Mouse (Mus musculus) gastrocnemius, adult 8-10 months (tissue): ENCODE data around the gene Sf1. TPM values are rescaled to one million over a fixed set of nuclear protein-coding genes. Genes with fewer than 3 reads are reported as not detected.
A peak's percentile ranks its signal among the peaks of the same experiment; 100 is the strongest.

ENCODE experiments used
- DNase-seq, 2 experiments: peaks; one replicate each; pipeline ENCODE4 v3.0.0; 2022; ENCODE audit warnings: low spot score in 2 of 2
- total RNA-seq, 4 experiments: library from RNA; stranded (reverse); gene quantifications; 2 replicates each; pipeline ENCODE4 v1.2.4; 2022

Sf1 gene
- total RNA-seq, 4 experiments from 2014 or later = 69.0 to 88.0 (median 73.8) TPM

DNA sequence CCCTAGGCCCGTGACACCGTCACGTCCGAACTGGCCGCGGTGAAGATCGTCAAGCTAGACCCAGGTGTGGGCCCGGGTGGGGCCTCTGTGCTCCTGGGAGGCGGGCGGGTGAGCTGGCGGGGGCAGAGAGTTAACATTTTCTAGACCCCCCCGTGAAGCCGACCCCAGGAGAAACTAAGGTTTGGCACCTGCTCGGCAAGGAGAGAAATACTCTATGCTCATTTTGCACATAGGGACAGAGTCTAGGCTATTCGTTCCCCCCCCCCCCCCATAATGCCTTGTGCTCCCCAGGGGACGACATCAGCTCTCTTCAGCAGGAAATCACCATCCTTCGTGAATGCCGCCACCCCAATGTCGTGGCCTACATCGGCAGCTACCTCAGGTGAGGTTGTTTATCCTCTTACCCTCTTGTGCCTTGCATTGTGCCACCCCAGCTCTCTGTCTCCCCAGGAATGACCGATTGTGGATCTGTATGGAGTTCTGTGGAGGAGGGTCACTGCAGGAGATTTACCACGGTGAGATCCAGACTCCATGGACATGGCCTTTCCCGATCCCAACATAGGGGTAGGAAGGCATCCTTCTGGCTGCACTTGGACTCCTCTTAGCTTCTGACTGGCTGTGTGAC is 21.9 kb upstream of the Sf1 start:
- DNase-seq = no peak

- DNase-seq = no peak
These were observed 21.1 kb upstream of the Sf1 start for GRCm38 (mm10) chr19:6342276-6342933.

DNA sequence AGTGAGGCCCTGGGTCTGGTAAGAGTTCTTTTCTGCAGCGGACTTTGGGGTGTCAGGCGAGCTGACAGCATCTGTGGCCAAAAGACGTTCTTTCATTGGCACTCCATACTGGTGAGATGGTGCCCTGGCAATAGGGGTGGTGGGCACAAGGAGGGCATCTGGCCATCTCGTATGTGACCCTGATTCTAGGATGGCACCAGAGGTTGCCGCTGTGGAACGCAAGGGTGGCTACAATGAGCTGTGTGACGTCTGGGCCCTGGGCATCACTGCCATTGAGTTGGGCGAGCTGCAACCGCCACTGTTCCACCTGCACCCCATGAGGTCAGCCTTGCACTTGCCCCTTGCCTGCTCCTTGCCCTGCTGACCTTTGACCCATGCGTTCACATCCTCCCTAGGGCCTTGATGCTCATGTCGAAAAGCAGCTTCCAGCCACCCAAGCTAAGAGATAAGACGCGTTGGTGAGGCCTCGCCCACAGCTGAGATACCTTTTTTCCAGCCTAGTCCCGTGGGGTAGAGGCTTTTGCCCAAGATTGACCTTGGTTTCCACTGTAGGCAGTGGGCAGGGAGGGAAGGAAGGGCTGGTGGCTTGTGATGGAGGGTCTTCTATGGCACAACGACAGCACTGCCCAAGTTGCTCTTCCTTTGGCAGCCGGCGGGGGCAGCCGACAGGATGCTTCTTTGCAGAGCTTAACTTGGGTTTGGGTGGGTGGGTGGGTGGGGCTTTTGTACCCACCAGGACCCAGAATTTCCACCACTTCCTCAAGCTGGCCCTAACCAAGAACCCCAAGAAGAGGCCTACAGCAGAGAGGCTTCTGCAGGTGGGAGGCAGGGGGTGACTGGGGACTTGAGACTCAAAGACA is 20.2 kb upstream of the Sf1 start:
- no peak for DNase-seq

DNA sequence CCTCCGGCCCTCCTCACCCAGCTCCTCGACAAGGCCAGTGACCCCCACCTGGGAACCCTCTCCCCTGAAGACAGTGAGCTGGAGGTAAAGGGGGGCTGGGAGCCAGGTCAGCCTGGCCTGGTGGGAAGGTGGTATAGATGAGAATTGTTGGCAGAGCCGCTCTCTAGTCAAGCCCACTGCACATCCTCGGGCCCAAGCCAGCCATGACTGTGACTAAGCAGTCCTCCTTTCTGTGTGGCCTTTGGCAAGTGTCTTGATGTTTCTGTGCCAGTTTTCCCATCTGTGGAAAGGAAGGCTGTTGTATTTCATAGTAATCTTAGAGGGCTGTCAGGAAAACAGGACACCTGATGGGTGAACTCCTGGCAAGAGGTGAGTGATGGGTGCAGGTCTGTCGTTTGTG is 19.5 kb upstream of the Sf1 start:
- DNase-seq = no peak

DNA sequence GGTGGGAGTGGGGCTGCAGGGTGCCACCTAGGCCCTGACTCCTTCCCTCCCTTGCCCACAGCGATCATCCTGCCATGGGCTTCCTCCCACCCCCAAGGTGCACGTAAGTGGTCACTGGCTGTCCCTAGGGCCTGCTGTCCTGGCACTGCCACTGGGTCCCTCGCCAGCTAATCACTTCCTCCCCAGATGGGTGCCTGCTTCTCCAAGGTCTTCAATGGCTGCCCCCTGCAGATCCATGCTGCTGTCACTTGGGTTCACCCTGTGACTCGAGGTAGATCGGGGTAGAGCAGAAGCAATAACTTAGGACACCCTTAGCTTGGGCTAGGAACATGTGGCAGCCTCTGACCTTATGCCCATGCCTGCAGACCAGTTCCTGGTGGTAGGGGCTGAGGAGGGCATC is 17.5 kb upstream of the Sf1 start:
- DNase-seq = no peak

DNA sequence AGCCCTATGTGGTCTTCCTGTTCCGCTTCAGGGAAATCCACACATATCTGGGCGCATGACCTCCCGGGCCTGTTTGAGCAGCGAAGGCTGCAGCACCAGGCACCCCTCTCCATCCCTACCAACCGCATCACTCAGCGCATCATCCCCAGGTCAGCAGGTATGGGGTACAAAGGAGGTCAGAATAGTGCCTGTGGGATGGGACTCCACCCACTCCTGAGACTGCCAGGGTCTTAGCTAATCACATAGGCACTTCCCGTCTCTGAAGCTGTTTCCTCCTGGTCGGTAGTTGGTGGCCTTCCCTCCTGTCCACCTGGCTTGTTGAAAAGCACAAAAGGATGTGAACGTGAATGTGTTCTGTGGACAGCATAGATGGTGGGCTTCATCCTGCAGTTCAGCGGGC is 16.8 kb upstream of the Sf1 start:
- no peak for DNase-seq

GRCm38 (mm10) chr19:6347615-6348014 is 15.9 kb upstream of the Sf1 start:
- no peak for DNase-seq

GRCm38 (mm10) chr19:6348717-6349116 is 14.8 kb upstream of the Sf1 start:
- DNase-seq = no peak

DNA sequence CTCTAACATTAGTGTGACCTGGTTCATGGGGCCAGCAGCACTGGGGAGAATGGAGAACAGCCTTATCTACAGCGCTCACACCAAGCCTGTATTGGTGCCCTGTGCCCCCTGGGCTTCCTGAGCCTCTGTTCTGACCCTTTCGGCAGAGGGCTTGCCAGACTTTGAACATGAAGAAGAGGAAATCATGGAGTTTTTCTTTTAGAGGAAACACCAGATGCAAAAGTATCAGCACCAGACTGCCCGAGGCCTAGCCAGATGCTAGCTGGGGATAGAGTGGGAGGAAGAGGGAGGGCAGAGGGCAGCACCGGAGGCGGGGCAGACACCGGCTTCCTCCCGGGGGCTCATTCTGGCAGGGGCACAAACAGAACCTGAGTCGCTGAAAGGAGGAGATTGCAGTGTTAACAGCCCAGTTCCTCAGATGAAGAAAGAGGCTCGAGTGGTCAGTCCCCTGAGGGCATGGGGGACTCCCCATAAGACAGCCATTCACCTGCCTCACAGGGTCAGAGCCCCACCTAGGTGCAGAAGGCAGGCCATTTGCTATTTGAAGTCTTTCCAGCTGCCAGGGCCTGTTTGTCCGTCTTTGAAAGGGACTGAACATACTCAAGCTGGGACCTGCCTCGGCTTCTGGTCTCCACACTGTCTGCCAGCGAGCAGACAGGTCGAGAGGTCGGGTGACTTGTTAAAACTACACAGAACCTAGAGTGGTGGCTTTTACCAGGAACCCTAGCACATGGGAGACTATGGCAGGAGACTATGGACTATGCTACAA is 14.1 kb upstream of the Sf1 start:
- DNase-seq = no peak

DNA sequence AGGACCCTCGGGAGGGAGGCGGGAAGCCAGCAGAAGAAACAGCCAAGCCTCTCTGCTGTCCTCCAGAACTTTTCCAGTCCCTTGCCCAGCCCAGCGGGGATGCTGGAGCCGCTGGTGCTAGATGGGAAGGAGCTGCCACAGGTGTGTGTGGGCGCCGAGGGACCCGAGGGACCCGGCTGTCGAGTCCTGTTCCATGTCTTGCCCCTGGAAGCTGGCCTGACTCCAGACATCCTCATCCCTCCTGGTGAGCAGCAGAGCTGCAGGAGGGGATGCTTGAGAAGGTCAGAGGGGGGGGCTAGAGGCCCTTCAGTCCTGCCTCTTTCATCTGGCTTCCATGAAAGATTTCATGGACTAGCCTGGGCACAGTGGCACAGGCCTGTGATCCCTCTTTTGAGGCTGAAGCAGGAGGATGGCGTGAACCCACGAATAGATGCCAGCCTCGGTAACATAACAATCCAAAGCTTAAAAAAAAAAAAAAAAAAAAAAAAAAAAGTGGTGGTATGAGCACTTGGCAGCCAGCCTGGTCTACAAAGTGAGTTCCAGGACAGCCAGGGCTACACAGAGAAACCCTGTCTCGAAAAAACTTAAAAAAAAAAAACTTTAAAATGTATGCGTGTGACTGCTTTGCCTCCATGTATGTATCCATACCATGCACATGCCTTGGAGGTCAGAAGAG is 11.9 kb upstream of the Sf1 start:
- no peak for DNase-seq

- DNase-seq = no peak
These were observed 11.4 kb upstream of the Sf1 start for GRCm38 (mm10) chr19:6352107-6352505.

DNA sequence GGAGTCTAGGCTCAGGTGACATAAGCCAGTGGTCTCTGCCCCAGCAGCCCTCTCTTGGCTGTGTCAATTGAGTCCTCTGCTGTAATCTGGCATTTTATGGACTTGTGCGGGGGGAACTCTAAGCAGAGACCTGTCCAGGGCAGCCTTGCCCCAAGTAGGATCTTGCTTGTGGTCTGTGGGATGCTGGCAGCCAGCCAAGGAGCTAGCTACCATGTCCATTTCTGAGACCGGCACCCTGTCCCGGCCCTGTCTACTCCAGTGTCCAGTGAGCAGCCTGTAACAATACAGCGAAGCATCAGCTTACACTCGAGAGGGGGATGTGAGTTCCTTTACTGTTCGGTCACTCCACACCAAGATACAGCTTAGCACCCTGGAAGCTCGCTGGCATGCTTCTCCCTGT is 9.5 kb upstream of the Sf1 start:
- no peak for DNase-seq

DNA sequence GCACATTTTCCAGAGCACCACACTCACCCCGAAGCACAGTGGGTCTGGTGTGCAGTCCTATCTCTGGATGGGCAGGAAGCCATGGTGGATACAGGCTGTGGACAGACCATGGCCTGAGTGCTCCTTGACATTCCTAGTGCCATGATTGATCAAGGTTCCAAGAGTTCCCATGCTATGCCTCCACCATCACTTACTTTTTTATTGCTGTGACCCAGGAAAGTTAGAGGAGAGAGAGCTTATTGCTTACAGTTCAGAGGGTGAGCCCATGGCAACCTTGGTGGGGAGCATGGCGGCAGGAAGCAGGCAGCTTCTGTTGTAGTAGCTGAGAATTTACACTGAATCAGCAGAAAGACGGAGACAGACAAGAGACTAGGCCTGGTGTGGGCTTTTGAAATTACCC is 2.2 kb upstream of the Sf1 start:
- no peak for DNase-seq

DNA sequence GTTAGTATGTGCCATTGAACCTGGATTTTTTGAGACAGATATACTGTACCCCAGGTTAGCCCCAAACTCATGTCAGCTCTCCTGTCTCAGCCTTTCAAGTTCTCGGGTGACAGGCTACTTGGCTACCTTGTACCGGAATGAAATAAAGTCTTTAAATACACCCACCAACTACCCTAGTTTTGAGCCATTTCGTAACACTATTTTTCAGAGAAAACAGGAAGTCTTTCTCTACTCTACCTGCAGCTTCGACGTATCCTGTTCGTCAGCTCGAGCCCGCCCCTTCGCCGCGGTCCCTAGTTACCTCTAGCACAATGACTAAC is 439 bp upstream of the Sf1 start:
- no peak for DNase-seq

DNA sequence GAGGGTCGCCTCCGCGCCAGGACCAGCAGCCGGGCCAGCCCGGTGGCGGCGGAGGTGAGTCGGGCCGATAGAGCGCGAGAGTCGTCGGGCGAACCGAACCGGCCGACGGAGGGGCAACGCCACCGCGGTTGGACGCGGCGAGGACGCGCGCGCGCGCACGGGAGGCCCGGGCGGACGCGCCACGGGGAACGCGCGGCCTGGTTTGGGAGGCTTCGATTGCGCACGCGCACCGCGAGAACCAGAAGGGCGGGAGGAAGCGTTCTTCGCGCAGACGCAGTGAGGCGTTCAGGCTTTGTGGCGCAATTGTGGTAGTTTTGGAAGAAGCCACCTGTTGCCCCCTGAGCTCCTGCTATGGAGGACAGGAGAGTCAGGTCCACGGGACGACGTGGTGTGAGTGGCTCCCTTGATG is 831 bp downstream of the Sf1 start:
- DNase-seq = peak; percentile 85 to 90

DNA sequence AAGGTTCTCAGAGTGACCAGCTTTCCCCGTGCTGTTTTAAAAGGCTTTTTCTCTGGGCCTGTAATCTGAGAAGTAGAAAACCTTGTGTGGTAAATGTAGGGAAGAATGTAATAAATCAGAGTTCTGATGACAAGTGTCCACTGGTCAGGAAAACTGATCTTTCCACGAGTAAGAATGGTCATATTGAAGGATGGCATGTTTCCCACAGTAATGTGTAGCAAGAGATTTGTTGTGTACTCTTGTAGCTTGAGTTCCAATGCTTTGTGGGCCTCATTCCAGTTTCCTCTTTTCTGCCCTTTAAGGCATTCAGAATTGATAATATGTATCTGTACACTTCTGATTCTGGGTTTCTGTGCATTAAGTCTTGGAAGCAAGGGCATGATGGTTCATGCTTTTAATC is 1.4 kb downstream of the Sf1 start:
- DNase-seq = no peak

GRCm38 (mm10) chr19:6370175-6370574 is 6.7 kb downstream of the Sf1 start:
- DNase-seq = no peak

DNA sequence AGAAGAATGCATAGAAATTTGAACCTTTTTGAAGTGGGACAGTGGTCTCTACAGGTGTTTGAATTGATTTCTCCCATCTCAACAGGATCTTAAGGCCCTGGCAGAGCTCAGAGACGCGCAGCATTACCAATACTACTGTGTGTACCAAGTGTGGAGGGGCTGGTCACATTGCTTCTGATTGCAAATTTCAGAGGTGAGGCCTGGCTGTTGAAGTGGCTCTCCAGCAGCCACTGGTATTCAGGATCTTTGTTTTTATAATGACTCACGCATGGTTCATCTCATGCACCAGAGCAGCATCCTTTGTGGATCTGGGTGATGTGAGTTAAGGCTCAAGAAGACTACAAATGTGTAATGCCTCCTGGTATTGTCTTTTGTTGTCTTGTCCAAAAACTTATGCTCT is 8.9 kb downstream of the Sf1 start:
- no peak for DNase-seq

- peak; percentile 76 to 80 for DNase-seq
These were observed 10.3 kb downstream of the Sf1 start for GRCm38 (mm10) chr19:6373539-6374400.

DNA sequence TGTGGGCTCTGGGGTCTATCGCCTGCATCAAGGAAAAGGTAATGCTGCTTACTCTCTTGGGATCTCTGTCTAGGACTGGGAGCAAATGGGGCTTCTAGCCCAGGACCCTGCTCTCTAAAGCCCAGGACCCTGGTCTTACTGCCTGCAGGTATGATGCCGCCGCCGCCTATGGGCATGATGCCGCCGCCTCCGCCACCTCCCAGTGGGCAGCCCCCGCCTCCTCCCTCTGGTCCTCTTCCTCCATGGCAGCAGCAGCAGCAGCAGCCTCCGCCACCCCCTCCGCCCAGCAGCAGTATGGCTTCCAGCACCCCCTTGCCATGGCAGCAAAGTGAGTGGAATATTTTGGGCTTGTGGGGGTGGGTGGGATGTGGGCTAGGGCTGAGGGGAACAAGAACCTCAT is 11.1 kb downstream of the Sf1 start:
- DNase-seq = no peak
